Mouse (Mus musculus) CH12.LX (cell line): ENCODE data around the gene Lipc. TPM values are rescaled to one million over a fixed set of nuclear protein-coding genes. Genes with fewer than 3 reads are reported as not detected.
A peak's percentile ranks its signal among the peaks of the same experiment; 100 is the strongest.

Experiments used
- DNase-seq: peaks from one replicate; pipeline ENCODE4 v3.0.0-alpha.2; 2013; ENCODE audit errors: extremely low read depth
- H3K27ac ChIP-seq: 2 replicates; pipeline ENCODE4 v1.5.1; 2012; ENCODE audit warnings: low read depth, mild to moderate bottlenecking, control low read depth, moderate library complexity; ENCODE audit not compliant: insufficient read depth
- H3K27me3 ChIP-seq: replicated peaks from 2 replicates; pipeline ENCODE3; 2012; ENCODE audit warnings: inconsistent platforms
- H3K36me3 ChIP-seq, 2 experiments: replicated peaks in 1 of 2; 2 replicates each; pipeline versions ENCODE3 to v1.6.1; 2012; ENCODE audit warnings: inconsistent platforms in 1 of 2, low read length in 1 of 2, mild to moderate bottlenecking in 1 of 2, mixed read lengths in 1 of 2, moderate library complexity in 1 of 2; ENCODE audit not compliant: control insufficient read depth in 1 of 2, insufficient read depth in 1 of 2
- H3K4me1 ChIP-seq, 2 experiments: 2 replicates each; pipeline ENCODE4 v1.6.1; 2012; ENCODE audit warnings: inconsistent platforms in 1 of 2, moderate library complexity in 1 of 2; ENCODE audit not compliant: insufficient read depth in 2 of 2, control insufficient read depth in 1 of 2
- H3K4me2 ChIP-seq: 2 replicates; pipeline ENCODE4 v1.6.1; 2012; ENCODE audit warnings: low read depth, mild to moderate bottlenecking, control low read depth; ENCODE audit not compliant: poor library complexity, insufficient read depth, severe bottlenecking
- H3K4me3 ChIP-seq, 3 experiments: fragments of 150-350 bp in 1 of 3; sonication (generic) in 1 of 3; replicated peaks in 1 of 3; 2 replicates each; pipeline versions ENCODE3 to v1.5.1; 2011 to 2012; ENCODE audit warnings: low read depth in 2 of 3, low read length in 2 of 3, mild to moderate bottlenecking in 2 of 3, moderate library complexity in 2 of 3, control low read depth in 1 of 3, improper control_type of control experiment in 1 of 3, inconsistent platforms in 1 of 3, mixed read lengths in 1 of 3; ENCODE audit not compliant: poor library complexity in 1 of 3
- H3K79me2 ChIP-seq: replicated peaks from 2 replicates; pipeline ENCODE4 v1.6.1; 2012; ENCODE audit warnings: mild to moderate bottlenecking, moderate library complexity; ENCODE audit not compliant: control insufficient read depth, poor library complexity, insufficient read depth, severe bottlenecking; ENCODE audit errors: extremely low read depth
- H3K9ac ChIP-seq: 2 replicates; pipeline ENCODE4 v1.6.1; 2012; ENCODE audit warnings: low read depth, mild to moderate bottlenecking, control low read depth, moderate library complexity; ENCODE audit not compliant: insufficient read depth
- H3K9me3 ChIP-seq: replicated peaks from 2 replicates; pipeline ENCODE3; 2012; ENCODE audit warnings: low read length, inconsistent platforms, mixed read lengths
- BHLHE40 ChIP-seq: IDR thresholded peaks from 2 replicates; pipeline ENCODE4 v1.6.1; 2011; ENCODE audit warnings: mild to moderate bottlenecking, low read depth, low read length, improper control_type of control experiment
- CHD1 ChIP-seq: IDR thresholded peaks from 2 replicates; pipeline ENCODE4 v1.6.1; 2012; ENCODE audit warnings: low read depth, low read length, improper control_type of control experiment, inconsistent platforms
- ELF1 ChIP-seq: IDR thresholded peaks from 2 replicates; pipeline ENCODE4 v1.6.1; 2014; ENCODE audit warnings: low read depth, mild to moderate bottlenecking, inconsistent platforms, low read length, improper control_type of control experiment
- EP300 ChIP-seq: IDR thresholded peaks from 2 replicates; pipeline ENCODE4 v1.6.1; 2011; ENCODE audit warnings: low read length, improper control_type of control experiment
- ETS1 ChIP-seq: conservative IDR thresholded peaks from 2 replicates; pipeline ENCODE4 v1.6.1; 2012; ENCODE audit warnings: low read depth, mild to moderate bottlenecking, inconsistent platforms, low read length, improper control_type of control experiment, moderate library complexity
- IRF4 ChIP-seq: IDR thresholded peaks from 2 replicates; pipeline ENCODE4 v1.6.1; 2014; ENCODE audit warnings: low read depth, mild to moderate bottlenecking, inconsistent platforms, low read length, improper control_type of control experiment
- JUND ChIP-seq: conservative IDR thresholded peaks from 2 replicates; pipeline ENCODE4 v1.6.1; 2011; ENCODE audit warnings: low read depth, low read length, improper control_type of control experiment
- MEF2A ChIP-seq: IDR thresholded peaks from 2 replicates; pipeline ENCODE4 v1.6.1; 2014; ENCODE audit warnings: low read depth, mild to moderate bottlenecking, inconsistent platforms, low read length, improper control_type of control experiment, borderline replicate concordance
- NRF1 ChIP-seq: IDR thresholded peaks from 2 replicates; pipeline ENCODE4 v1.6.1; 2014; ENCODE audit warnings: low read depth, mild to moderate bottlenecking, inconsistent platforms, low read length, improper control_type of control experiment, moderate library complexity
- TBP ChIP-seq: conservative IDR thresholded peaks from 2 replicates; pipeline ENCODE4 v1.6.1; 2011; ENCODE audit warnings: low read depth, low read length, improper control_type of control experiment
- TCF12 ChIP-seq: IDR thresholded peaks from 2 replicates; pipeline ENCODE4 v1.6.1; 2014; ENCODE audit warnings: low read depth, mild to moderate bottlenecking, inconsistent platforms, low read length, improper control_type of control experiment
- ZC3H11A ChIP-seq: IDR thresholded peaks from 2 replicates; pipeline ENCODE4 v1.6.1; 2012; ENCODE audit warnings: low read depth, mild to moderate bottlenecking, inconsistent platforms, low read length, improper control_type of control experiment
- dilution Hi-C: fragments of 300-500 bp; cut with MboI; formaldehyde crosslinking; loops from 2 replicates; pipeline ENCODE4 v1.14.3; 2020; ENCODE audit warnings: low sequenced_read_pairs; ENCODE audit not compliant: extremely low pct_unique_long_range_greater_than_20kb, extremely low pct_ligation_motif_present
- in situ Hi-C: fragments of 300-500 bp; cut with MboI; formaldehyde crosslinking; loops from 3 replicates; pipeline ENCODE4 v1.14.3; 2019; ENCODE audit warnings: low sequenced_read_pairs, low pct_ligation_motif_present, low pct_unique_long_range_greater_than_20kb, mixed read lengths
- polyA plus RNA-seq: library from polyadenylated mRNA; unstranded; fragments of >175 nt; gene quantifications from 2 replicates; pipeline ENCODE4 v1.2.1, GENCODE M21; 2012; ENCODE audit warnings: low read depth; ENCODE audit not compliant: insufficient read length
- total RNA-seq, 2 experiments: library from RNA; depleted of rRNA; stranded (reverse); fragments of 300-350 nt in 1 of 2; fragments of >200 nt in 1 of 2; gene quantifications; 2 replicates each; pipeline ENCODE4 v1.2.3; 2012 to 2014

The Lipc gene
- total and polyA plus RNA-seq, 3 experiments, result 5.2 to 24.5 (median 8.6) TPM

- H3K9ac ChIP-seq, result no peak overlapping the region
- no peak overlapping the region for H3K4me2 ChIP-seq
- TF ChIP-seq EP300 (peak; percentile 78), MEF2A (peak; percentile 19; the same call in 1 of the 2 replicates), ELF1 (peak; percentile 46), IRF4 (peak; percentile 71), BHLHE40 (no peak), NRF1 (peak; percentile 72), TCF12 (peak; percentile 88), ETS1 (no peak)
- DNase-seq, result no peak
- dilution Hi-C loops, result no loop called here
- no peaks in the 10 kb centered on the region for H3K79me2 ChIP-seq
- H3K27ac ChIP-seq, result no peak overlapping the region
- H3K27me3 ChIP-seq, result no peaks in the 10 kb centered on the region
- H3K4me3 ChIP-seq, result no peak overlapping the region
- H3K36me3 ChIP-seq, result no peaks in the 10 kb centered on the region
- peaks cover 38 to 61% of the 10 kb centered on the region in 2 experiments for H3K4me1 ChIP-seq
- H3K9me3 ChIP-seq, result peaks cover 2% of the 10 kb centered on the region
- in situ Hi-C loops, result no loop called here
These were observed 122.1 kb downstream of the Lipc start for GRCm38 (mm10) chr9:70829784-70830488.

GRCm38 (mm10) chr9:70827911-70828310, 124.1 kb downstream of the Lipc start:
- TF ChIP-seq TBP, result no peak
- TF ChIP-seq, all 38 proteins: peak for 0
- H3K79me2 ChIP-seq, result no peaks in the 10 kb centered on the region

DNA sequence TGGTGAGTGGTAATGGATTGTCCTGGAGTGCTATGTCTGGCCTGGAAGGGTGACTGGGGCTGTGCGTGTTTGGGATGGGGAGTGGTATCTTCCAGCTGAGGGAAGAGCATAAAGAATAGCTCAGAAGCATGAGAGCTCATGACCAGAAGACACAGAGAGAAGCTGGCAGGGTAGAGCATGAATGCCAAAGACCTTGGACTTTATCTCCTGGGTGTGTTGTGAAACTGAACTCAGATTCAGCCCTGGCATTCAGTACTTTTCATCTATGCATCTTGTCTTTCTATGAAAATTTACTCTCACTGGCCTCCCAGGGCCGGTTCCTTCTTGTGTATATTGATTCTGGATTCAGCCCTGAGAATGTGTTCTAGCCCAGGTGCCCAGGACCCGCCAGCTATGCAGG, 127.9 kb downstream of the Lipc start:
- Histone ChIP-seq H3K4me3 (no peak overlapping the region), H3K36me3 (no peaks in the 10 kb centered on the region), H3K27ac (no peak overlapping the region), H3K4me2 (no peak overlapping the region), H3K9me3 (peaks cover 3% of the 10 kb centered on the region), H3K4me1 (peaks cover 4 to 5% of the 10 kb centered on the region in 2 experiments; a peak in 3 of 4 replicates), H3K79me2 (no peaks in the 10 kb centered on the region), H3K27me3 (no peaks in the 10 kb centered on the region), H3K9ac (no peak overlapping the region)
- in situ Hi-C loops (no loop called here), dilution Hi-C loops (no loop called here)
- TF ChIP-seq CHD1 (no peak), NRF1 (no peak), JUND (no peak), ZC3H11A (no peak)
- no peak for DNase-seq

More at GRCm38 (mm10) chr9:70827911-70828310, 124.1 kb downstream of the Lipc start:
- no peak for DNase-seq
- dilution Hi-C loops (no loop called here), in situ Hi-C loops (no loop called here)
- H3K4me1 ChIP-seq, result peaks cover 27 to 42% of the 10 kb centered on the region in 2 experiments
- H3K9me3 ChIP-seq, result peaks cover 2% of the 10 kb centered on the region
- no peaks in the 10 kb centered on the region for H3K36me3 ChIP-seq
- H3K27me3 ChIP-seq, result no peaks in the 10 kb centered on the region
- no peak overlapping the region for H3K4me2 ChIP-seq
- no peak overlapping the region for H3K9ac ChIP-seq
- no peak overlapping the region for H3K4me3 ChIP-seq
- H3K27ac ChIP-seq, result no peak overlapping the region
